Mouse (Mus musculus): ENCODE results near the gene Sema4a. TPM values are rescaled to one million over a fixed set of nuclear protein-coding genes. Genes with fewer than 3 reads are reported as not detected.

Sema4a gene
- total RNA-seq (2021), result 10 to 100 TPM; 33.1 to 38.1 TPM
- long read RNA-seq, experiment 1, transcript Sema4a-213 (15 exons, 3,125 nt), result major isoform, 12 of 29 reads
- long read RNA-seq, experiment 1, partial matches to known transcripts, result 4 of 29 reads
- long read RNA-seq, experiment 1, other reads (novel, unspliced or antisense), result 5 of 29 reads
- long read RNA-seq, experiment 2, transcript Sema4a-213 (15 exons, 3,125 nt), result major isoform, 11 of 31 reads
- long read RNA-seq, experiment 2, transcript Sema4a-214 (15 exons, 3,046 nt), result minor isoform, 7 of 31 reads
- long read RNA-seq, experiment 2, partial matches to known transcripts, result 5 of 31 reads
- long read RNA-seq, experiment 2, other reads (novel, unspliced or antisense), result 6 of 31 reads

DNA sequence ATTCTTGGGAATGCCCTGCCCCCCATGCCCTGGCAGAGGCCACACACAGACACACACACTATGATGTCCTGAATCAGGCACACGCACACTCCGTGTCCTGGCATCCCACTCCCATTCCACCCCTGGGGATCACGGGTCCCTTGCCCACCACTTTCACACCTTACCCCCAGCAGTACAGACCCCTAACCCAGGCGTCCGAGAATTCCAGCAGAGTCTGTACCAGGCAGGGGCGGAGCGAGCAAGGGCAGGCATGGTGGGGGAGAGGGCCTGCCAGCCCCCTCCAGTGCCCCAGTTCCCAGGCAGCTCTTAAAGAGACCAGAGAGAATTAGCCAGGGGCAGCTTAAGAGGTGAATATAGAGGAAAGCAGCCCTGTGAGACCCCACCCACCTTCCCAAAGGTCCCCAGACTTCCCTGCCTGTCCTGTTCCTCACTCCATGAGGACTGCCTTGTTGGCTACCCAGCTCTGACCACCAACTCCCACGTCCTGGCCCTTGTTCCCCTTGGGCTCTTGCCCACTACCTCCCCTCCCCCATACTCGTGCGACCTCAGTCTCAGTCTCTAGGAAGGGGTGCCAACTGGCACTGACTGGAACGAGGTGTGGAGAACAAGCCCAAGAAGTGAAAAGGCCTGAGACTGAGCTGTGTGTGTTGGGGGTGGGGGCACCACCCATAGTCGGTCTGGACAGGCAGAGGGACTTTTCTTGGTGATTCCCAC, at the start of gene Sema4a:
Sema4a (minus strand) TSS at position 200 of the 714 bp plus-strand sequence.
- peak; percentile 49 to 62 for DNase-seq (ENCODE audit: low spot score in 2 of 2)

DNA sequence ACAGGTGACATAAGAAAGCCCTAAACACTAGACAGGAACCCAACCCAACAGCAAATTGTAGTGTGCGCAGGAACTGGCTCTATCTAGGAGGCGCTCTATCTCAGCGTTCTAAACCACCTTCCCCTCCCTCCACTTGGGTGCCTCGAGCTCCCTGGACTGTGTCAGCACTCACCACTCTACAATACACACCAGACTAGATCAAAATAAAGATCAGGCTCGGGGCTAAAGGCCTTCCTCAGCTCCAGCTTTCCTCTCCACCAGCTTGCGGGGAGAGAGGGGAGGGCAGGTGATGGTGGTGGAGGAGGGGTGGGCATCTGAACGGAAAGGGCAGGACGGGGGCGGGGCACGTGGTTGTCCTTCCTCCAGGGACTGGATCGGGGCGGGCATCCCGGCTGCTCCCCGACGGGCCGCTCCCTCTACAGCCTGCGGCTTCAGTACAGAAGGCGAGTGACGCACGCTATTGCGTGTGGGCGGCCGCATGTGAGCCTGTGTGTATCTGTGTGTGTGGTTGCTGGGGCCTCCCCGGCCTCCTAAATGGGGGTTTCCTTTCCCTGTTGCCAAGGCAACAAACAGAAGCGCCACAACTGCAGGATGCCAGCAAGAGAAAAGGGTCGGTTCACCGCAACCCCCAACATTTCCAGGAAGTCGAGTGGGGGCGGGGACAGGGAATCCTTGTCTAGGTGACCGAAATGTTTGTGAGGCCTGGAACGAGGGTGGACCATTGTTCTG, 48.9 kb upstream of the Sema4a start, which contains the start of gene Lmna:
Lmna (minus strand) TSS at position 265 of the 729 bp plus-strand sequence.
- DNase-seq (ENCODE audit: low spot score in 2 of 2), result peak; percentile 86 to 92

DNA sequence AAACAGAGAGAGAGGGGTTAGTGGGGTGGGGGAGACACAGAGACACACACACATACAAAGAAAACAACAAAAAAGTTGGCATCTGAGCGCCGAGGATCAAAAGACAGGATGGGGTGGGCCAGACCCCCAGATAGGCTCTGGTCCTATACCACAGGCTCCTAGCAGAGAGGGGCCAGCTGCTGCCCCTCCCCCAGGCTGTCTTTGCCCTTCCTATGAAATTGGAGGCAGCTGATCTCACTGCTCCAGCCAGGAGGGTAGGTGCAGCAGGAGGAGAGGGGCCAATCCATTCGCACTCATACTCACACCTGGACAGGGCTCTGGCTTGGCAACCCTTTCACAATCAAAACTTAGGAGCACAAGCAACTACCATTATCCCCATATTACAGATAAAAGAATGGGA, 48.3 kb upstream of the Sema4a start:
- no peak for DNase-seq (ENCODE audit: low spot score in 2 of 2)

DNA sequence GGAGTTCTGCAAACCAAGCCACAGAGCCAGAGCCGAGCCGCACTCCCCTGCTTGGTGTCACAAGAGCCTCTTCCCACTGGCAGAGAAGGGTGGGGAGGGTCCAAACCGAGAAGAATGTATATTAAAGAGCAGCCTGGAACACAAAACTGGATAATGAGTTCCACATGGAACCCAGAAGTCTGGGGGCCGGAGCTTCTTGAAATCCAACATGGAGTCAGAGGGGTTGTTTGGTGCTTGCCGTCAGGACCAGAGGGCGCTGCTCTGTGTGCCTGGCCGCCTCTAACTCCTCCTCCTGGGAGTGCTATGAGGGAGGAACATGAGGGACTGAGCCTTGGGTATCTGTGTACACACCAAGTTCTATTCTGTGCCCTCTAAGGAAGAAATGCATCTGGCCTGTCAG, 44.8 kb upstream of the Sema4a start:
- DNase-seq (ENCODE audit: low spot score in 2 of 2), result no peak

DNA sequence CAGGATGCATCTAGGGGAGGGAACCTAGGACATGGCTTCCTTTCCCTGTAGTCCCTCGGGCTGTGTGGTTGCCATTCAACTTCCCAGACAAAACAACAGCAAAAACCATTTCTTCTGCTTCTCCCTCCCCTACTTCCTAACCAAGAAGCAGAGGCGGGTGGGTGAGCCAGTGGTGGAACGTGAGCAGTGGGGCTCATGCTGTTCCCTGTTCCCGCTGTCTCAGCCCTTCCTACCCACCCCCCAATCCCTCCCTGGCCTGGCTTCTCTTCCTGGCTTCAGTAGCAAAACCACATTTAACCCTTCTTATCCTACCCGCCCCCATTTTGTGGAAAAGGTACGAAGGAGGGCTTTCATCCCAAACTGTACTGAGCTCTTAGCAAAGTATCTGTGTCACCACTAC, 44.1 kb upstream of the Sema4a start:
- DNase-seq (ENCODE audit: low spot score in 2 of 2), result no peak

DNA sequence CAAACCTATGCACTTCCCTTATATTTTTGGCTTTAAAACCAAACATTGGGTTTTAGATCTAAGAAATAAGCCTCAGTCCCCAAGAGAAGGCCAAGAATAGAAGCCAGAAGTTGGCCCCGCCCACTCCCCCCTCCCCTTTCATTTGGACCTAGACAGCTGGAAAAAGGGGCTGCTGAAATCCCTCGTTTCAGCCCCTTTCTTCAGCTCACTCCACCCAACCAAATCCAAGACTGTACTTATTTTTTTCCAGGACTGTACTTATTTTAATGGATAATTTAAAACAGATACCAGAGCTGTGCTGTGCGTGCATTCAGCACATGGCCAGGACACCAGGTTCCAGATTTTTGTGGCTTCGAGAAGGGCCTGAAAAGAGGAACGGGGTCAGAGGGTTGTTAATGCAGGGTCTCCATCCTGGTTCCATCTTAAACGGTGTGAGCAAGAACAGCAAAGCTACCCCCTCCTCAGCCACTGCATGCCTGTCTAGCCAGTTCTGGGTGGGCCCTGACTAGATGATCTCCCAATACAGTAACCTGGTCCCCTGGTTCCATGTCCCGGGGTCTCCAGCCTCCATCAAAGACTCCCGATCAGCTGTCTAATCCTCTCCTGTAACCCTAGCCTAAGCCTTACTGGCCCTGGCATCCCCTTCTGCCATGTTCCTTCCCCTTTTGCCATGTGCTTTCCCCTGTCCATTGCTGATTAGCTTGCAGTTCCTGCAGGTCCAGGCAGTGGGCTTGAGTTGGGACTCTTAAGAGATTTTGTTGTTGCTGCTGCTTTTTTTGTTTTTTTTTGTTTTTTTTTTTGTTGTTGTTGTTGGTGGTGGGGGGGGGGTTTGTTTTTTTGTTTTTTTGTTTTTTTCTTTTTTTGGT, 43.1 kb upstream of the Sema4a start:
- no peak for DNase-seq (ENCODE audit: low spot score in 2 of 2)

DNA sequence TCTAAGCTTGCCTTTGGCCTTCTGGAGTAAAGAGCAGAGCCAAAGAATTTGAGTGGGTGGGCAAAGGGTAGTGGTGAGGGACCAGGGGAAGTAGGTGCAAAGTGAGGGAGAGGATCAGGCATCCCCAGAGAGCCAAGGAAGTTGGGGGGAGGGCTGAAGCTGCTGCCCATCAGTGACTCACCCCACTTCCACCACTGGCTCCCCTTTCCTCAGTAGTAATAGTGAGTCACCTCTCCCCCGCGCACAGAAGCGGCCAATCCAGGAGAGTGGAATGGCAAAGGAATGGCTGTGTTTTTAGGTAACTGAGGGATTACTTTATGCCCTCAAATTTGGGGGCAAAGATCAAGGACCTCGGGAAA, 42.5 kb upstream of the Sema4a start:
- no peak for DNase-seq (ENCODE audit: low spot score in 2 of 2)

DNA sequence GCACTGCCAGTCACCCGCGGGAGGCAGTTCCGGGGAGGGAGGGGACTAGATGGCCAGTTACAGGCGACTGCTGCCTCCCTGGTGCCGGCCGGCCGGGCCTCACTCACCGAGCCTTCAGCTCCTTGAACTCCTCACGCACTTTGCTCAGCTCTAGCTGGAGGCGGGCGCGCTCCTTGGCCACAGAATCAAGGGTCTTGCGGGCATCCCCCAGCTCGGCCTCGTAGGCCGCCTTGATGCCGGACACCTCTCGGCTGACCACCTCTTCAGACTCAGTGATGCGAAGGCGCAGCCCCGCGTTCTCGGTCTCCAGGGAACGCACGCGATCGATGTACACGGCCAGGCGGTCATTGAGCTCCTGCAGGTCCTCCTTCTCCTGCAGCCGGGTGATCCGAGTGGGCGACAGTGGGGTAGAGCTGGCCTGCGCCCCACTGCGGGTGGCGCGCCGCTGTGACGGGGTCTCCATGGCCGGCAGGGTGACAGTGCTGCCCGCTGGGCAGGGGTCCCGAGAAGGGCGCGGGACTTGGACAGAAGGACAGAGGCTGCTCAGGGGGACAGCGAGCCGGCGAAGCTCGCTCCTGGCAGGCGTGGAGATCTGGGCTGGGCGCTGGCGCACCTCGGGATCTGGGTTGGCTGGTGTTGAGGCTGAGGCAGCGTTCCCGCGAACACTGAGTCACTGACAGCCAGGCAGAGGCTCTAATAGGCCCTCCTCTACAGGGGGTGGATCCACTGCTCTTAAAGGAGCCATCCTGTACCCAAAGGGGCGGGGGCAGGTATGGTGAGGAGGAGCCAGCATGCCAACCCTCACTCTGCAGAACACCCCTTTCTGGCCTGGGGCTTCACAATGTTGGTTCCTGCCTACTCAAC, 41.9 kb upstream of the Sema4a start:
- peak; percentile 88 to 92 for DNase-seq (ENCODE audit: low spot score in 2 of 2)

DNA sequence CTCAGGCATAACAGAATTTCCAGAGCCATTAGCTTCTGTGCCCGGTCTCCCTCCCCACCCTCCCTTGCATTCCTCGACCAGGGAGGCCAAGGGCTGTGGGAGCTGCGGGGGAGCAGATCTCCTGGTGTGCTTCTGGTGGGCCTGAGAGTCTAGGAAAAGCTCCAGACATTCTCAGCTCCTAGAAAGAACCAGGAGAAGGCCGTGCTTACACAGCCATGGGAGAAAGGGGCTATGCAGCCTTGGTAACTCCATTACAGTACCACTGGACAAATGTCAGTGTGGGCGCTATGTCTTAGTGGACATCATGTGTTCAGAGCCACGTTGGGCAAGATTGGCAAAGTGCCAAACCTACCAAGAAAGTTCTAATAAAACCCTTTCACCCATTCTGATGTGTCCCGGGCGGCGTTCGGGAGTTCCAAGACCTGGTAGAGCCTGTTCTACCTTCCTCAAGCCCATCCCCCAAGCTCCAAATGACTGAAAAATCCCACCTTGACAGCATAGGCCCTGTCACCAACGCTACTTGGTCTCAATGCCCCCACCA, 41.1 kb upstream of the Sema4a start:
- no peak for DNase-seq (ENCODE audit: low spot score in 2 of 2)

DNA sequence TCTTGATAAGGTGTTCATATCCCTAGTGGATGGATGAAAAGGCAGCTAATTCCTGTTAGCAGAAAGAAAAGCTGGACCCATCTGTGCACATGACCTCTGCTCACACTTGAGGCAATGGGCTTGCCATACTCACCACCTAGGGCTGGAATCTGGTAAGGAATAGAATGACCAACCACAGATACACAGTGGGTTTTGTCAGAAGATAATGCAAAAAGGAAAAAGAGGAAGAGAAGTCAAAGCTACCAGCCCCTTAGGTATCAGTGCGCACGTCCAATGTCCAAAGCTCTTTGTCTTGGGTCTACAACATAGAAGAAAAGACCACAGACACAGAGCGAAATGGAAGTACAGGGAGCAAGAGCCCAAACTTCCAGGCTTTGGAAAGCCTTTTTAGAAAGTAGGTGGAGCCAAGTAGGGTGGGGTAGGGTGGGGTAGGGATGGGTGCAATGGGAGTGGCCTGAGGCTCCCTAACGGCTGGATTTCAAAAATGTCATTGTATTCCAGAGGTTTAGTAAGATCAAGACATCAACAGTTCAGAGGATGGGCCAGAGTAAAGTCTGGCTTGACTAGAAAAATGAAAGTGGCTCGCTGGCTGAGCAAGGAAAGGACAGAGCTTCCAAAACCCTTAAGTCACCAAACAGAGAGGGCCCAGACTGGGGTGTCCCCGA, 40.5 kb upstream of the Sema4a start:
- no peak for DNase-seq (ENCODE audit: low spot score in 2 of 2)

DNA sequence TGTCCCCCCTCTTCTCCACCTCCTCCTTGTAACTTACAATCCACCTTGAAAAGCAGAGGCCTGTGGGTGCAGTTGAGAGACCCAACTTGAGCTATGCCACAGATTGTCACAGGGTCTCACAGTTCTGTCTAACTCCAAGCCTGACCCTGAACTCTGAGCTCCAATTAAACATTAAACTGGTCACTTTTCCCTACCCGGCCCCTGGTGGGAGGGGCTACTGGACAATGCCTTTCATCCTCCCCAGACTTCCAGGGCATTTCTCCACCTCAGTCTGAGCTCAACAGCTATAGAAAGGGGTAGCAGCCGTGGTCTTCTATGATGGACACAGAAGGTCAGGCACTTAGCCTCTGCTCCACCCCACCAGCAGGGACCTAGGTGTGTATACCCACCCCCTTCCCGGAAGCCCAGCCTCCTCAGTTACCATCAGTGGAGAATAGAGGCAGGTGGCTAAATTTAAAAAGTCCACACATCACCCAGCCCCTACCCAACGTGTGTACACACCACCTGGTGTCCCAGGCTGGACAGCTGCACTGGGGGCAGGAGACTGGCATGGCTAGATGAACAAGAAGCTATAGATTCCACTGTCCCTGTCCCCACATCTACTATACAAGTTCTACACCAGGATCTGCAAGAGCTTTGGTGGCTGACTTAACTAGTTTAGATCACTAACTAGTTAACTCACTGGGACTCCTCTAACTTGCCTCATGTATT, 39.8 kb upstream of the Sema4a start:
- no peak for DNase-seq (ENCODE audit: low spot score in 2 of 2)

DNA sequence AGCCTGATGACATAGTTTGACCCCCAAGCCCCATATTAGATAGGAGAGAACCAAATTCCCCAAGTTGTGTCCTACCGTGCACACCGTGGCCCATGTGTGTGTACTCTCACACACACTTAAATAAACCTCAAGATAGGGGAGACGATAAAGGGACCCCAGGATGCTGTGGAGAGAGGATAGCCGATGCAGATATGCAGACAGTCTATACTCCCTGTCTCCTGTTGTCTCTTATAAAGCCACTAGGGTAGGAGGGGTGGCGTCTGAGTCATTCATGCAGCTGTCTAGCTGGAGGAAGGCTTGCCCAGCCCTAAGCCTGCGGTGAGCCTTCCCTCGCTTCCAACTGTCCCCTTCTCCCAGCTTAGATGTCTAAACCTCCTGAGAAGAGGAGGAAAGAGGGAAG, 39.1 kb upstream of the Sema4a start:
- DNase-seq (ENCODE audit: low spot score in 2 of 2), result no peak

DNA sequence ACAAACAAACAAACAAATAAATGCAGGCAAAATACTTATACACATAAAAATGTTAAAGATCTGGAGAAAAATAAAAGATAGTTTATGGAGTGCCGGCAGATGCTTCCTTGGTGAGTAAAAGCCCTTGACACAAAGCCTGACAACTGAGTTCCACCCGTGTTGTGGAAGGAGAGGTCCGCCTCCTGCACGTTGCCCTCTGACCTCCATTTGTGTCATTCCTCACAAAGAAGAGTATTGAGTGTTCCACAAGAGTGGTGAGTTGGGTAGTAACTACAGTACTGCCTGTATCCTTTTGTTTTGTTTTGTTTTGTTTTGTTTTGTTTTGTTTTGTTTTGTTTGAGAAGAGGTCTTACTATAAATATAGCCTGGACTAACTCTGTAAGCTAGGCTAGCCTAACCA, 38.6 kb upstream of the Sema4a start:
- DNase-seq (ENCODE audit: low spot score in 2 of 2), result no peak

DNA sequence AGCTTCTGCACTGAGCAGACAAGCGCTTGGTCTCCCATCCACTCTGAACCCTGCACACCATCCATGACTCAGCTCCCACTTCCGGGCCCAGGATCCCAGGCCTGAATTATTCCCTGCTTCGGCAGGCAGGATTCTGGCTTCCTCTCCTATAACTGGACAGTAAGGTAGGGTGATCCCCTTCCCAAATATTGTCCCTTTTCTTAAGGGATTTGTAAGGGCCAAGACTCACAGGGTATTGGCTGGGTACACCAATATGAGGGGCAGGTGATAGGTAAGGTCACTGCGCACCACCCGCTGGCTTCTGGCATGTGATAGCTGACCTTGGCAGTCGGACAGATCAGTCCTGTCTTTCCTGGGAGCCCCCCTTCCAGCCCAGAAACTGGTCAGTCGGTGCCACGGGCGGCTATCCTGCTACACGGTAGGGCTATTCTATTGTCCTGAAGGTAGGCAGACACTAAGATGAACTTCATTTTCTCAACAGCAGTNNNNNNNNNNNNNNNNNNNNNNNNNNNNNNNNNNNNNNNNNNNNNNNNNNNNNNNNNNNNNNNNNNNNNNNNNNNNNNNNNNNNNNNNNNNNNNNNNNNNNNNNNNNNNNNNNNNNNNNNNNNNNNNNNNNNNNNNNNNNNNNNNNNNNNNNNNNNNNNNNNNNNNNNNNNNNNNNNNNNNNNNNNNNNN, 34.9 kb upstream of the Sema4a start:
- no peak for DNase-seq (ENCODE audit: low spot score in 2 of 2)

DNA sequence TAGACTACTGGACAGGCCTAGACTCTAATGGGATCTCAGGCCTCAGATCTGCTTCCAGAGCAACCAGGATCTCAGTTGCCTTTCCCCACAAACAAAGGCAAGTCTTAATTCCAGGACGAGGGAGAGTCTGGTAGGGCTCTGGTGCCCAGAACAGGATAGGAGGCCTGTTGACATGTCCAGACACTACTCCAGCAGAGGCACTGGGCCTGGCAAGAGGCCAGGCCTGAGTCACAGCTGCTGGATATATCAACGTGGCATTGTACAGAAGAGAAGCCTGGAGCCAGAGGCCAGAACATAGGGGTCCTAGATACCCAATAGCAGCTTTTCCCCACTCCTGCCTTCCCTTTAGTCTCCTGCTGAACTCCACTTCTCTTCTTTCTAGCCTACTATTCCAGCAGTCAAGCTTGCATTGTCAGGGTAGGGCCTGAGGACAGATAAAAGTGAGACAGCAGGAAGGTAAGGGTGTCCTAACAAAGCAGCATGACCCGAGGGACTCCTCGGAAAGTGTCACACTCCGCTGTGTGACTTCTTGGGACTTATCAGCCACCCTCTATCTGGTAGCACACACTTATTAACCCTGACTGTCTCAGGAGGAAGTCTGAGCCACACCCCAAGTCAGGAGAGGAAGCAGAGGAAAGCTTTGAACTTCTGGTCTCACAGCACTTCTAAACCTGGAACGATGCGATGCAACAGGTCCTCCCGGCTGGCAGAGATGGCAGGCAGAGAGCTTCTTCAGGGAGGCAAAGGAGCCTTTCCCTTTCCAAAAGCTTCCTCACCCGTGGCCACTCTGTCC, 34.0 kb upstream of the Sema4a start:
- DNase-seq (ENCODE audit: low spot score in 2 of 2), result no peak

DNA sequence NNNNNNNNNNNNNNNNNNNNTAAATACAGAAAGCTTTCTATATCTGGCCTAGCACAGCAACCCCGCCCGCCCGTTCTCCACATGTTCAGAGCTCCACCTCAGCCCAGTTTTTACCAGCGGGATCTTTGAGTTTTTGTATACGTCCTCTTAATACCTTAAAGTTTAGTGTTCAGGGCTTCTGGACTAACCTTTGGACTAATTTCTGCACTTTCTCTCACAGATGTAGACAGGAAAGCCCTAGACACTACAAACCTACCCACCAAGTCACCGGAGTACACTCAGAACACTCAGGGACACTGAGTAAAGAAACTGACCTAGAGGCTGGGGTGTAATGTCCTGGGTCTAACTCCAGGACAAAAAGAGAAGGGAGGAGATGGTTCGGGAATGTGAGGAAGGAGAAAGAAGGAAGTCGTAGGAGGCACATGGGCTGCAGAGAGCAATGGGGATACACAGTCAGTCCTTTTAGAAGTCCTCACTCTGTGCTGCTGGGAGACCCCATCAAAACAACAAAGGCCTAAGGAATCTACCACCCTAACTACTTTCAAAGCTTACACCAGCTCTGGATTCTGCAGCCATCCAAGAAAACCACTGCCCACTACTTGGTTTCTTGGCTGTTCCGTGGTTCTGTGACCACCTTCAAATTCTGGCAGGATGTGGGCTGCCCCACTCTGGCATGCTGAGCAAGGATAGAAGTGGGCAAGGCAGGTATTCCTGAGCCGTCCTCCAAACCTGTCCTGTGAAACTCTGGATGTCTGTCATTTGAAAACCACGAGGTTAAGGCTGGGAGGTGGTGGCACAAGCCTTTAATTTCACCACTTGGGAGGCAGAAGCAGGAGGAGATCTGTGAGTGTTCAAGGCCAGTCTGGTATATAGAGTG, 33.0 kb upstream of the Sema4a start:
- no peak for DNase-seq (ENCODE audit: low spot score in 2 of 2)
